Mouse (Mus musculus) thymus, postnatal 25 days (tissue): ENCODE data around the gene Hemgn.

ENCODE experiments used
- DNase-seq: peaks from one replicate; pipeline ENCODE4 v3.0.0; 2022

Gene Hemgn

GRCm38 (mm10) chr4:46353045-46353444 lies 60.3 kb downstream of the Hemgn start:
- no peak for DNase-seq

DNA sequence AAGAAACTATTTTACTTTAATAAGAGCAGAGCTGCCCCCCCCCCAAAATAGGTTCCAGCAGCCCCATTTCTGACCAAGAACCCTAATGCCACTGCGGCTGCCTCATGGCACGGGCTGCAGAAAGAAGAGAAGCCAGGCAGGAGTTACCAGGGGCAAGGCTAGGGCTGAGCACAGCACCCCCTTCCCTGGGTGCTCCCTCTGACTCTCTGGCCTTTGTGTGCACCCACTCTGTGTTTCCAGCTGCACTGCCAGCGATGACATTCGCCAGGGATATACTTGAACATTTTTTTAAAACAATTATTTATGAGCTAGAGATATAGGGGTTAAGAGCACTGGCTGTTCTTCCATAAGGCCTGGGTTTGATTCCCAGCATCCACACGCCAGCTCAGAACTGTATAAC lies 63.8 kb downstream of the Hemgn start:
- no peak for DNase-seq

DNA sequence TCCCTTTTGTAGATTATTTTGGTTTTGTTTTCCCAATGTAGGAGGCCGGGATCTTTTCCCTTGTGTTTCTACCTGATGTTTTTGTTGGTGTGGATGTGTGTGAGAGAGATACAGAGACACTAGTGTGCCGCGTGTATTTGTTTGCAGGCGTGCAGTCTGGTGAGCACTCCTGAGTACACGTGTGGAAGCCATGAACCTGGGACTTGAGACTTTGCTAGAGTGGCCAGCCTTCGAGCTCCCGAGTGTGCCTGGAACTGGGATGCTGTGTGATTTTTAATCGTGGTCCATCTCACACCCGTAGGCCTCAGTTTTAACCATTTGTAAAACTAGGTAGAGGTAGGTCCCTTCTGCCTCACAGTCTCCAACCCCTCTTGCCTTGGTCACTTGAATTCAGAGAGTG lies 64.4 kb downstream of the Hemgn start:
- no peak for DNase-seq

GRCm38 (mm10) chr4:46347580-46348515 lies 65.5 kb downstream of the Hemgn start:
- DNase-seq: no peak

DNA sequence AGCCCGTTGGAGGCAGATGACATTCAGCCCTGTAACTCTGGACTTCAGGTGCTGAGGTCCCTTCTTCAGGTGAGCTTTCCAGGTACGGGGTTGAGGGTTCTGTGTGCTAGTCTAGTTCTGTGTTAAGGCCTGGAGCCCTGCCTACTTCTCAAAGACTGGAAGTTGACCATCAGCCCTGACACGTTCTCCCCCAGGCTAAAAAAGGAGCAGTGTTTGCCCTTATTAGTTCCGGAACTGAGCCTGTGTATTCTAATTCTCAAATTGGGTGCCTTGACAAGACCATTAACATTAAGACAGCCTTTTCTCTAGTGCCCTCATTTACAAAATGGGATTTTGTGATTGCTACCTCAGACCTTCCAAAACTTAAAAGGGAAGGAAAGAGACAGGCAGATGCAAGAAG lies 66.2 kb downstream of the Hemgn start:
- DNase-seq: no peak

DNA sequence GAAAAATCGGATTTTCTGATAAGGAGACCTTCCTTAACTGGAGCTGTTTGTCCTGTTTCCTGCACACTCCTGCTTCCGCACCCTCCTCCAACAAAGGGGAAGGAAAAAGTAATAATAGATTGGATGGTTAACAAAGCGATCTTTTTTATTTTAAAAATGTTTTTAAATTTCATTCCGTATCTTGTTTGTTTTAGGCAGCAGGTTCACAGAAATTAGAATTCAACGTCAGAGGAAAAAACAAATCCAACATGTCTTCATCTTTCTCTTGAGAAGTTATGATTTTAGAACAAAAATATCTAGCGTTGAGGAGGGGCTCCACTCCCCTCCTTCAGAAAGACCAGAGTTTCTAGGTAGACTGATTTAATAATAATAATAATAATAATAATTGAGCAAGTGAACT lies 67.1 kb downstream of the Hemgn start:
- no peak for DNase-seq

GRCm38 (mm10) chr4:46345773-46346100 lies 67.6 kb downstream of the Hemgn start:
- no peak for DNase-seq

DNA sequence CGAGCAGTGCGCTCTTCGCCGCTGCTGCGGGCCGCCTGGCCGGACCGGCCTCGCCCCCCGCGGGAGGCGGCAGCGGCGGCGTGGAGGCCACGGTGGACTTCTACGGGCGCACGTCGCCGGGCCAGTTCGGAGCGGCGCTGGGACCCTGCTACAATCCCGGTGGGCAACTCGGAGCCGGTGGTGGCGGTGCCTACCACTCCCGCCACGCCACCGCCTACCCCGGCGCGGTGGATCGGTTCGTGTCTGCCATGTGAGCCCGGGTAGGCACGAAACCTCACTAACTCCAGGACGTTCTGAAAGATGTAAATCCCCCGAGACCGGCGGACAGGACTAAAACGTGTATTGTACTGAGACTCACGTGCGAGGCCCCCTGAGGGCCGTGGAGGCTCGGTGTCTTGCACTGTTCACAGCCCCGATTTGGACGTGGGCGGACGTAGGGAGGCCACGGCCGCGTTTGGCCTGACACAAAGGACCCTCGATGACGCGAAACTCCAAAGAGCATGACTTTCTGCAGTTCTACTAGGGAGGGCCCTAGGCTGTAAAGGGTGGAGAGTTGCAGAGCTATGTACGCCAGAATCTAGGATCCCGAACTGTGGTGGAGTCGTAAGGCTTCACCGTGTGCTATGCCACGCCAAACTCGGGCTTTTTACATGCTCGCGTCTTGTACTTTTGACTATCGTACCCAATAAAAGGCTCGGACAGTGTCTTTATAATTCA lies 68.1 kb downstream of the Hemgn start:
- DNase-seq: no peak

DNA sequence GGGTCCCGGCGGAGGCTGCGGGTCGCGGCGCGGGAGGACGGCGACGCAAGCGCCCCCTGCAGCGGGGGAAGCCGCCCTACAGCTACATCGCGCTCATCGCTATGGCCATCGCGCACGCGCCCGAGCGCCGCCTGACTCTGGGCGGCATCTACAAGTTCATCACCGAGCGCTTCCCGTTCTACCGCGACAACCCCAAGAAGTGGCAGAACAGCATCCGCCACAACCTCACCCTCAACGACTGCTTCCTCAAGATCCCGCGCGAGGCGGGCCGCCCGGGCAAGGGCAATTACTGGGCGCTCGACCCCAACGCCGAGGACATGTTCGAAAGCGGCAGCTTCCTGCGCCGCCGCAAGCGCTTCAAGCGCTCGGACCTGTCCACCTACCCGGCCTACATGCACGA lies 69.0 kb downstream of the Hemgn start:
- peak; percentile 33 for DNase-seq
